Mouse (Mus musculus) subcutaneous adipose tissue, adult 2 months (tissue): ENCODE results near the gene Gm20914. TPM values are rescaled to one million over a fixed set of nuclear protein-coding genes. Genes with fewer than 3 reads are reported as not detected.

Source experiments
- polyA plus RNA-seq: library from polyadenylated mRNA; depleted of rRNA; stranded (reverse); fragments of >200 nt; gene quantifications from 2 replicates; pipeline ENCODE4 v1.2.3, GENCODE M21; 2012; ENCODE audit warnings: low replicate concordance; rRNA removed

Gene Gm20914
- polyA plus RNA-seq, result not detected in 2 replicates

GRCm38 (mm10) chrY:5725678-5726077 is at the start of gene Gm20914:
TSS of gene Gm20914 (plus strand) at chrY:5725978.

Other genes starting within 250 kb of the Gm20914 start
- not detected in 2 replicates for gene Gm21854, start 69.0 kb upstream of the Gm20914 start, polyA plus RNA-seq
- not detected in 2 replicates for gene Gm28171, start 67.4 kb downstream of the Gm20914 start, polyA plus RNA-seq
- not detected in 2 replicates for gene Gm21778, start 216.5 kb downstream of the Gm20914 start, polyA plus RNA-seq